Mouse (Mus musculus) liver, embryonic 12.5 days (tissue): ENCODE data around the gene Olfr543. TPM values are rescaled to one million over a fixed set of nuclear protein-coding genes. Genes with fewer than 3 reads are reported as not detected.

Experiments used
- polyA plus RNA-seq: library from polyadenylated mRNA; unstranded; fragments of >200 nt; fragmentation: Nextera tagmentation; extraction: Ambion mirVana; gene quantifications from 2 replicates; pipeline ENCODE4 v1.2.1, GENCODE M21; 2016

Gene Olfr543
- polyA plus RNA-seq, 1 experiment from 2014 or later: 0.41 TPM

Other genes starting within 250 kb of the Olfr543 start
- gene Rhog, start 225.6 kb downstream of the Olfr543 start, polyA plus RNA-seq: 61.3 and 63.3 TPM in 2 replicates
- 19.5 and 19.9 TPM in 2 replicates for gene Stim1, start 213.9 kb downstream of the Olfr543 start, polyA plus RNA-seq
- gene Rrm1, start 40.0 kb downstream of the Olfr543 start, polyA plus RNA-seq: 254 and 266 TPM in 2 replicates
- gene Olfr544, start 6.6 kb upstream of the Olfr543 start, polyA plus RNA-seq: 0.04 and 0.19 TPM in 2 replicates
- gene Olfr545, start 17.9 kb upstream of the Olfr543 start, polyA plus RNA-seq: not detected in 2 replicates
- gene Olfr547, start 53.1 kb upstream of the Olfr543 start, polyA plus RNA-seq: not detected in 2 replicates
- gene Olfr548-ps1, start 59.2 kb upstream of the Olfr543 start, polyA plus RNA-seq: not detected in 2 replicates
- gene Olfr549, start 68.2 kb upstream of the Olfr543 start, polyA plus RNA-seq: not detected in 2 replicates
- 0.49 and 0.62 TPM in 2 replicates for gene Trim21, start 83.8 kb upstream of the Olfr543 start, polyA plus RNA-seq
- not detected in 2 replicates for gene Olfr550, start 89.8 kb upstream of the Olfr543 start, polyA plus RNA-seq
- gene Olfr551, start 110.2 kb upstream of the Olfr543 start, polyA plus RNA-seq: not detected in 2 replicates
- not detected in 2 replicates for gene Olfr552, start 116.1 kb upstream of the Olfr543 start, polyA plus RNA-seq
- gene Olfr553, start 136.5 kb upstream of the Olfr543 start, polyA plus RNA-seq: not detected in 2 replicates
- not detected in 2 replicates for gene Olfr554, start 156.8 kb upstream of the Olfr543 start, polyA plus RNA-seq
- not detected in 2 replicates for gene Olfr555, start 177.1 kb upstream of the Olfr543 start, polyA plus RNA-seq
- not detected in 2 replicates for gene Olfr556, start 183.2 kb upstream of the Olfr543 start, polyA plus RNA-seq
- 2.2 and 2.7 TPM in 2 replicates for gene Trim68, start 205.6 kb upstream of the Olfr543 start, polyA plus RNA-seq
- gene Olfr557, start 214.2 kb upstream of the Olfr543 start, polyA plus RNA-seq: not detected in 2 replicates
- not detected in 2 replicates for gene Olfr558, start 220.5 kb upstream of the Olfr543 start, polyA plus RNA-seq
- gene Olfr33, start 237.4 kb upstream of the Olfr543 start, polyA plus RNA-seq: not detected in 2 replicates
- not detected in 2 replicates for gene Olfr559, start 245.8 kb upstream of the Olfr543 start, polyA plus RNA-seq